Mouse (Mus musculus) v-Abl transformed pro-B cells (cell line): ENCODE measurements around the gene Col4a3bp.

Experiments used
- in situ Hi-C, 2 experiments: fragments of 400-800 bp; cut with MboI; formaldehyde crosslinking; loops; one replicate each; pipeline ENCODE4 v1.15.1; 2025; ENCODE audit not compliant: unreplicated experiment in 2 of 2

The Col4a3bp gene

GRCm38 (mm10) chr13:96536821-96537572, 5.4 kb upstream of the Col4a3bp start:
- in situ Hi-C loops: loop anchor here in 1 of 2 experiments (25.0 kb wide), 1 partner anchor 1750 kb away; the partner anchor contains the start of gene Gm21976

- in situ Hi-C loops: loop anchor here in 1 of 2 experiments (25.0 kb wide), 1 partner anchor 1749 kb away; the partner anchor contains the start of gene Gm21976
Observed at GRCm38 (mm10) chr13:96538103-96538502, 4.3 kb upstream of the Col4a3bp start.

DNA sequence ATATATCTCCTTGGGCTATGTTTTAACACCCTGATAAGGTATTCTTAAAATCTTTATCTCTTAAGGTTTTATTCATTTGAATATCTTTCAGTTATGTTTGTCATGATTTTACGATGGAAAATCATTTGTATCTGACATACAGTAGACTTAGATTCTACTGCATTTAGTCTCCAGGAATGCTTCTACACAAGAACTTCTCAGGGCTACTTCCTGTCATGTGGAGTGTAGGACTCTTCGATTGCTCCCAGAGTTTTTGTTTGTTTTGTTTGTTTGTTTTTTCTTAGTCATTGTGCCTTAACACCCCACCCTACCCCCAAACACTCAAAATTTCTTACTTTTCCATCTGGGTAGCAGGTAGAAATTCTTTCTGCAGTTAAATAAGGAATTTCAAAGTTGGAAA, 1.0 kb upstream of the Col4a3bp start:
- in situ Hi-C loops: loop anchor here in 1 of 2 experiments (25.0 kb wide), 1 partner anchor 1746 kb away; the partner anchor contains the start of gene Gm21976

- in situ Hi-C loops: loop anchor here in 1 of 2 experiments (25.0 kb wide), 1 partner anchor 1744 kb away; the partner anchor contains the start of gene Gm21976
Observed at GRCm38 (mm10) chr13:96542901-96543891, 778 bp downstream of the Col4a3bp start.

DNA sequence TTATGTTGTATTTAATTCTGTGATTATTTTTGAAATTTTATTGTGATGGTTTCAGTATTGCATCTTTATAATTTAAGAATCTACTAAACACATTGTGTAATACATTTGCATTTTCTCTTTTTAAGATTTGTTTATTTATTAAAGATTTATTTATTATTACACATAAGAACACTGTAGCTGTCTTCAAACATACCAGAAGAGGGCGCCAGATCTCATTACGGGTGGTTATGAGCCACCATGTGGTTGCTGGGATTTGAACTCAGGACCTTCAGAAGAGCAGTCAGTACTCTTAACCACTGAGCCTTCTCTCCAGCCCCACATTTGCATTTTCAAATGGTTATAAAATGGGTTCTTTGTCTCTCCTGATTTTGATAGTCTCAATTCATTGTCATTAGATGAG, 2.1 kb downstream of the Col4a3bp start:
- in situ Hi-C loops: loop anchor here in 1 of 2 experiments (25.0 kb wide), 1 partner anchor 1743 kb away; the partner anchor contains the start of gene Gm21976

DNA sequence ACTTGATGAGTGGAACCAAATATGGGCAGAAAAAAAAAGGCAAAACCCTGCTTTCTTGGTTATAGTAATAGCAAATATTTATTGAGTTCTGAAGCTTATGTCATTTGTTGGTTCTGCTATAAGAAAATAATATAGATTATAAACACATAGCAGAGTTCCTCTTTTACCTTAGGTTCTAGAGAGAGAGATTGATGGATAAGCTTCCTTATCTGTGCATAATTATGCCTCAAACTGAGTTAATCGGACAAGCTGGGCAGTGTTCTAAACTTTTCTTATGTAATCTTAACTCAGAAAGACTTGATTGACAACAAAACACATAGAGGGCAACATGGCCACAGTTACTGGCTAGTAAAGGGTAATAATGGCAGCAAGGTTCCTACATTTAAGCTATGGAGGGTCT, 4.8 kb downstream of the Col4a3bp start:
- in situ Hi-C loops: loop anchor here in 1 of 2 experiments (25.0 kb wide), 1 partner anchor 1740 kb away; the partner anchor contains the start of gene Gm21976

GRCm38 (mm10) chr13:96547941-96548340, 5.5 kb downstream of the Col4a3bp start:
- in situ Hi-C loops: loop anchor here in 1 of 2 experiments (25.0 kb wide), 1 partner anchor 1739 kb away; the partner anchor contains the start of gene Gm21976

GRCm38 (mm10) chr13:96555099-96555498, 12.7 kb downstream of the Col4a3bp start:
- in situ Hi-C loops: no loop called here

GRCm38 (mm10) chr13:96567977-96568376, 25.6 kb downstream of the Col4a3bp start:
- in situ Hi-C loops: no loop called here

GRCm38 (mm10) chr13:96570313-96571015, 28.0 kb downstream of the Col4a3bp start:
- in situ Hi-C loops: no loop called here

GRCm38 (mm10) chr13:96571016-96571361, 28.6 kb downstream of the Col4a3bp start:
- in situ Hi-C loops: no loop called here

GRCm38 (mm10) chr13:96574170-96574569, 31.8 kb downstream of the Col4a3bp start:
- in situ Hi-C loops: no loop called here

GRCm38 (mm10) chr13:96579104-96579503, 36.7 kb downstream of the Col4a3bp start:
- in situ Hi-C loops: loop anchor here (25.0 kb wide), 4 partner anchors 392 to 1017 kb away; partner anchors contain the start of gene F2rl2 (in 1 of the 2)

DNA sequence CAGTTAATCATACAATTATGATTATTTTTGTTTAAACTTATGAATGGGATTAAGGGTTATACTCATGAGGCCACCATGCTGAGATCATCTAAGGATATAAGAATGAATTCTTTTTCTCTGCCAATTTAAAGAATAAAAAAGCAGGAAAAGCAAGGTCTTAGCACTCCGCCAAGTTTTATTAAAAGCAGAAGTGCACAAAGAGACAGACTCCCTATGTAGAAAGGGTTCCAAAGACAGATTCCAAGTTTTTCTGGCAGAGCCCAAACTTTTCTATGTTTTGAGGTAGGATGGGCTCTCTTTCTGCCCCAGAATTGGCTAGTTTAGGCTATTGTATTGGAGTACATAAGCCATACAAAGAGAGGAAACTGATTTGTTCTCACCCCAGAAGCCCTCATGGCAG, 37.6 kb downstream of the Col4a3bp start:
- in situ Hi-C loops: loop anchor here (25.0 kb wide), 4 partner anchors 393 to 1018 kb away; partner anchors contain the start of gene F2rl2 (in 1 of the 2)

DNA sequence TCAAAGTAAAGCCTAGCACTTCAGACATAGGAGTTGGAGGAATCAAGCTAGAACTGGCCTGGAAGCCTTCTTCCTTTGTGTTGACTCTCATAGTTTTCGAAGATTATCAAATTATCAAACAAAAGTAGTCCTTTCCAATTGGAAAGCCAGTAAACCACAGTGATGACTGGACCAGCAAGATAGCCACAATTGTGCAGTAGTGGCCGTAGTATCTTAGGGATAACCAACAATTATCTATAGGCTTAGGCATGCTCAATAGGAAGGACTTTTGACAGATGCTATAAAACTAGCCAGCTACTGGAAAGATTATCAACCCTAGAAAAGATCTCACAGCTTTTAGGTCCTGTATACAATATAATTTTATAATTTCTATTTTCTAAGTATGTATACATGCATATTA, 41.8 kb downstream of the Col4a3bp start:
- in situ Hi-C loops: loop anchor here (25.0 kb wide), 4 partner anchors 397 to 1022 kb away; partner anchors contain the start of gene F2rl2 (in 1 of the 2)

DNA sequence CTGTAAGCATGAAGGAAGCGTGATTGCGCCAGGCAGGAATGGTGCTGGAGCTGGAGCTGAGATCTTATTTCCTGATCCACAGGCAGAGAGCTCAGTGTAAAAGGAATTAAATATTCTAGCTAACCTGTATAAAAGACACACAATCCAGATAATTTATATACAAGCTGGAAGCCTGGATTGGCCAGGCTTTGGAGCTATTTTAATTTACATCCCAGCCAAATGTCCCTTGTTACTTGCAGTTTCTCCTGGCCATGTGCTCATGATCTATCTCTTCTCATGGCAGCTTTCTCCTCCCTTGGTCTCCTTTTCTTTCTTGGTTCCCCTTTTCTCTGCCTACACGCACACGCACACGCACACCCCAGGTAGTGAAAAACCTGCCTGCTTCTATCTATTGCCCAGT, 44.1 kb downstream of the Col4a3bp start:
- in situ Hi-C loops: loop anchor here (25.0 kb wide), 4 partner anchors 399 to 1024 kb away; partner anchors contain the start of gene F2rl2 (in 1 of the 2)

DNA sequence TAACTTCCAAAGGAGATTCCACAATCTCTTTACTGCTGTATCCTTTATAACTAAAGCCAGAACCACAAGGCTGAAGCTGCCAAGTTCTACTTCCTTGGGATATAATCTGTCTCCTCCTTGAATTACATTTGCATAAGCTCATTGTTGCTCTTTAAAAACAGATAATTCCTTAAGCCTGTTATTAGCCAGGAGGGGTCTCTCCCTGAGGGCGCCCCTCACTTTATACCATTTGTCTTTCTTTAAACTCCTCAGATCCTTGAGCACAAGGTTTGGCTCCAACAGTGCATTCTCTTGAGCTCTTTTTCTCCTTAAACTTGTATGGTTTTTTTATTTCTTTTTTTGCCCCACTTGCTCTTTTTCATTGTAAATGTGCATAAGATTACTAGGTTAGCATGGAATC, 46.2 kb downstream of the Col4a3bp start:
- in situ Hi-C loops: loop anchor here (25.0 kb wide), 4 partner anchors 401 to 1026 kb away; partner anchors contain the start of gene F2rl2 (in 1 of the 2)

DNA sequence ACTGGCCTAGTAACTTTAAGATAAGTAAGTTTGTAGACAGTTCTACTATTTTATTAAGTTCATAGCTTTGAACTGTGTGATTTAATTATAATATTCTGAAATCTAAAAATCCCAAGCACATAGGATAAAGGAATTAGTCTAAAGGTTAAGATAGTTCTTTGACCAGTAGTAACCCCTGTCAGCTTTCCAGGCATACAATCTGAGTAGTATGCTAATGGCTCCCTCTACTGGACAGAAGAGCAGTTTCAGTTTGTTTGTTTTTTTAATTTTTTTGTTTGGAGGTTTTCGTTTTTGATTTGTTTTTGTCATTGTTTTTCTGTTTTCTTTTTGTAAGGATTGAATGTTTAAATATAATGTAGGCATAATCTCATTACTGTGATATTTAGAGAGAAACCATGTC, 51.2 kb downstream of the Col4a3bp start:
- in situ Hi-C loops: loop anchor here (5.0 to 25.0 kb wide), 6 partner anchors 161 to 1031 kb away; partner anchors contain the start of gene F2rl2 (in 1 of the 2)

- in situ Hi-C loops: loop anchor here (5.0 to 25.0 kb wide), 6 partner anchors 162 to 1032 kb away; partner anchors contain the start of gene F2rl2 (in 1 of the 2)
Observed at GRCm38 (mm10) chr13:96594070-96594469, 51.7 kb downstream of the Col4a3bp start.
